Mouse (Mus musculus): ENCODE results near the gene Kank2. TPM values are rescaled to one million over a fixed set of nuclear protein-coding genes. Genes with fewer than 3 reads are reported as not detected.
"Not testable (repeated sequence)": the region's sequence is repeated elsewhere in the genome, so short reads cannot be mapped to it uniquely, and the experiment has no call there.

The Kank2 gene
- polyA plus RNA-seq, 1 experiment from 2014 or later: 2.6 TPM

DNA sequence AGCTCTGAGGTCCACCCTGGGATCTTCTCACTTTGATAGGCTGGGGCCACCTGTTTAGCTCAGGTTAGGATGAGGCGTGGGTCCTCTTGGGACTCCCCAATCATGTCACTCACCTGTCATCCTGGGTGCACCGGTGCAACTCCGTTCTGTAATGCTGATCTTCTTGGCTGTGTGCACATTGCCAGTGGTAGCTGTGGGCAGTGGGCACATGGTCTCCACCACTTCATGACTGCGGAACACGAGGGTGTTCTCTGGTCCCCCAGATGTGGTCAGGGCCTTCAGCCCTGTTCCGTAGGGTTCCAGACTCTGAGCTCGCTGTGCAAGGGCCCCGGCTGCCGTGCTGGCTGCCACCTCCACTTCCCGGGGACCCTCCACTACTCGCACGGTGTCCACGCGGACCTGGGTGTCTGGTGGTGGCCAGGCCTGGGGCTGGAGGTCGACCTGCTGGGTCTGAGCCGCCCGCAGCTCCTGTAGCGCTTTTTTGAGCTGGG, 4.2 kb downstream of the Kank2 start:
- Histone ChIP-seq H3K9me3 (replicated peaks) (no peaks in the 10 kb centered on the region), H3K4me2 (no peak overlapping the region), H3K27me3 (no peaks in the 10 kb centered on the region), H3K36me3 (ENCODE audit: poor library complexity, severe bottlenecking) (peaks cover 16% of the 10 kb centered on the region), H3K4me1 (peaks cover 30% of the 10 kb centered on the region), H3K27ac (no peak overlapping the region), H3K9ac (no peak overlapping the region), H3K4me3 (no peak overlapping the region)
- 93% methylated on average over 18 of the region's 18 CpGs for WGBS
- no peak for ATAC-seq

- Histone ChIP-seq H3K4me1 (peaks cover 27% of the 10 kb centered on the region), H3K36me3 (ENCODE audit: poor library complexity, severe bottlenecking) (peaks cover 16% of the 10 kb centered on the region)
- H3K4me3 ChIP-seq; H3K9me3 ChIP-seq (replicated peaks); H3K9ac ChIP-seq; H3K27ac ChIP-seq; H3K4me2 ChIP-seq; ATAC-seq; H3K27me3 ChIP-seq: not testable (repeated sequence)
- 97% methylated on average over 6 of the region's 6 CpGs for WGBS
Measured at GRCm38 (mm10) chr9:21793507-21793906, 5.0 kb downstream of the Kank2 start.

- Histone ChIP-seq H3K4me1 (peaks cover 21% of the 10 kb centered on the region), H3K9ac (no peak overlapping the region), H3K9me3 (replicated peaks) (no peaks in the 10 kb centered on the region), H3K4me2 (no peak overlapping the region), H3K27me3 (no peaks in the 10 kb centered on the region), H3K36me3 (ENCODE audit: poor library complexity, severe bottlenecking) (peaks cover 16% of the 10 kb centered on the region), H3K4me3 (no peak overlapping the region), H3K27ac (peak overlapping the region; percentile 57)
- ATAC-seq: peak; percentile 75
- WGBS: 65% methylated on average over 8 of the region's 8 CpGs
Measured at GRCm38 (mm10) chr9:21792644-21793043, 5.9 kb downstream of the Kank2 start.

DNA sequence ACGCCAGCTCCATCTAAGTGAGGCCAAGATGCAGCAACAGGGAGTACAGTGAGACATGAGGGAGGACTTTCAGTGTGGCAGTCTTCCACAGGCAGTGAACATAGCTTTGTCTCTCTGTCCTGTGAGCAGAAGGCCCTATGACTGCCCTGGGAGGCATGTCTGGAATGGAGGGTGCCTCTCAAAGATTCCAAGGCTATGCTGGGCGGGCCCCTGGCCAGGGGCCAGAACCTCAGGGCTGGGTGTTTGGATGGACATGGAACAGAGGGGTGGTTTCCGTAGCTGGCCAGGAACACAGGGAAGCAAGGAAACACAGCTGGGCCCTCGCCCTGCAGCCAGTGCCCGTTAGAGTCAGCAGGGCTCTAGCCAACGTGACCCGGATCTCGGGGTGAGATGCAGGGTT, 6.7 kb downstream of the Kank2 start:
- Histone ChIP-seq H3K36me3 (ENCODE audit: poor library complexity, severe bottlenecking) (peaks cover 16% of the 10 kb centered on the region), H3K9ac (no peak overlapping the region), H3K4me3 (no peak overlapping the region), H3K4me2 (no peak overlapping the region), H3K27ac (no peak overlapping the region; the same call in 1 of the 2 replicates), H3K27me3 (no peaks in the 10 kb centered on the region), H3K9me3 (replicated peaks) (no peaks in the 10 kb centered on the region), H3K4me1 (peaks cover 17% of the 10 kb centered on the region)
- no peak for ATAC-seq
- 91% methylated on average over 8 of the region's 8 CpGs for WGBS

- H3K27ac ChIP-seq: no peak overlapping the region
- no peak for ATAC-seq
- no peak overlapping the region for H3K4me3 ChIP-seq
- no peaks in the 10 kb centered on the region for H3K36me3 ChIP-seq (ENCODE audit: poor library complexity, severe bottlenecking)
- H3K4me1 ChIP-seq: peaks cover 15% of the 10 kb centered on the region
- no peak overlapping the region for H3K4me2 ChIP-seq
- no peaks in the 10 kb centered on the region for H3K9me3 ChIP-seq (replicated peaks)
- WGBS: 88% methylated on average over 9 of the region's 9 CpGs
- no peaks in the 10 kb centered on the region for H3K27me3 ChIP-seq
- H3K9ac ChIP-seq: no peak overlapping the region
Measured at GRCm38 (mm10) chr9:21788234-21788633, 10.3 kb downstream of the Kank2 start.

DNA sequence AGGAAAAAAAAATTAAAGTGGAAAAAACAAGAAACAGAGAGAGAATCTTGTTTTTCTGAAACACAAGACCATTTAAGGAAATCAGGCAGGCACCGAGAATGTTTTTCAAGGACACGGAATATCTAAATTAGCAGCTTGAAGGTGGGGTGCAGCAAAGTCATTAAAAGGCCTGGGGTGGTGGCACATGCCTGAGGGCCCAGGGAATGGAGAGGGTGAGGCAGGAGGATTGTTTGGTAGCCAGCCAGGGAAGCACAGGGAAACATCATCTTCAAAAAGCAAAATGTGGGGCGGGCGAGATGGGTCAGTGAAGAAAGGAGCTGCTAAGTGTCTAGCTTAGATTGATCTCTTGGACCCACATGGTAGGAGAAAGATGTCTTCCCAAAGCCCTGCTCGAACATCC, 10.9 kb downstream of the Kank2 start:
- no peaks in the 10 kb centered on the region for H3K9me3 ChIP-seq (replicated peaks)
- no peak overlapping the region for H3K4me3 ChIP-seq
- WGBS: 86% methylated on average over 5 of the region's 5 CpGs
- no peak overlapping the region for H3K27ac ChIP-seq
- H3K4me2 ChIP-seq: no peak overlapping the region
- no peak overlapping the region for H3K9ac ChIP-seq
- peaks cover 9% of the 10 kb centered on the region for H3K4me1 ChIP-seq
- ATAC-seq: no peak
- H3K36me3 ChIP-seq (ENCODE audit: poor library complexity, severe bottlenecking): no peaks in the 10 kb centered on the region
- no peaks in the 10 kb centered on the region for H3K27me3 ChIP-seq

DNA sequence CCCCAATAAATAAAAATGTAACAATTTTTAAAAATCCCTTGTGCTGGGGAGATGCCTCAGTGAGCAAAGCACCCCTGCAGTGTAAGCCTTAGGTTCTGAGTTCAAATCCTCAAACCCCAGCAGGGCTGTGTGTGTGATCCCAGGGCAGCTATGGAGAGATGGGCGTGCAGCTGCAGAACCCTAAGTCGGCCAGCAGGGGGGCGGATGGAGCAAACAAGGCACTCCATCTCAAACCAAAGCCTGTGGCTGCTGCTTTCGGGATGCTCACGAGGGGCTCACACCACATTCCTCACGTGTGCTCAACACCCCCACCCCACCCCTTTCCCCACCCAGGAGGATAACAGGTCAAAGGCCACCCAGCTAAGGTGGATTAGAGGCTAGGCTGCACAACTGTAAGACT, 11.6 kb downstream of the Kank2 start:
- H3K9ac ChIP-seq: no peak overlapping the region

DNA sequence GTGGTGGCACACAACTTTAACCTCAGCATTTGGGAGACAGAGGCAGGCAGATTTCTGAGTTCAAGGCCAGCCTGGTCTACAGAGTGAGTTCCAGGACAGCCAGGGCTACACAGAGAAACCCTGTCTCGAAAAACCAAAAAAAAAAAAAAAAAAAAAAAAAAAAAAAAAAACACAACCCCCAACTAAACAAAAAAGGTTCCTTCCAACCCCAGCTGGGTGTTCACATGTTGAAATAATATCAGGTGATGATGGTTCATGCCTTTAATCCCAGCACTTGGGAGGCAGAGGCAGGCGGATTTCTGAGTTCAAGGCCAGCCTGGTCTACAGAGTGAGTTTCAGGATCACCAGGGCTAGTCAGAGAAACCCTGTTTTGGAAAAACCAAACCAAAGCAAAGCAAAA, 12.2 kb downstream of the Kank2 start:
- not testable (repeated sequence) for H3K4me3 ChIP-seq; H3K9ac ChIP-seq; ATAC-seq; H3K36me3 ChIP-seq (ENCODE audit: poor library complexity, severe bottlenecking); H3K4me2 ChIP-seq; H3K27ac ChIP-seq; H3K27me3 ChIP-seq; H3K9me3 ChIP-seq (replicated peaks); H3K4me1 ChIP-seq
- 75% methylated on average over 2 of the region's 2 CpGs for WGBS

More for the DNA sequence above, 11.6 kb downstream of the Kank2 start:
- Histone ChIP-seq H3K4me3 (no peak overlapping the region), H3K27me3 (no peaks in the 10 kb centered on the region), H3K36me3 (ENCODE audit: poor library complexity, severe bottlenecking) (no peaks in the 10 kb centered on the region), H3K4me2 (no peak overlapping the region), H3K27ac (no peak overlapping the region), H3K4me1 (peaks cover 2% of the 10 kb centered on the region; the same call in 1 of the 2 replicates), H3K9me3 (replicated peaks) (no peaks in the 10 kb centered on the region)
- 2% methylated on average over 6 of the region's 6 CpGs for WGBS
- peak; percentile 75; the same call in 1 of the 2 replicates for ATAC-seq

GRCm38 (mm10) chr9:21784517-21785307, 13.8 kb downstream of the Kank2 start:
- Histone ChIP-seq H3K4me2 (no peak overlapping the region), H3K4me1 (no peaks in the 10 kb centered on the region), H3K9me3 (replicated peaks) (no peaks in the 10 kb centered on the region), H3K27ac (no peak overlapping the region), H3K9ac (no peak overlapping the region), H3K36me3 (ENCODE audit: poor library complexity, severe bottlenecking) (peaks cover 8% of the 10 kb centered on the region; the same call in 1 of the 2 replicates), H3K4me3 (no peak overlapping the region), H3K27me3 (no peaks in the 10 kb centered on the region)
- 87% methylated on average over 7 of the region's 7 CpGs for whole genome bisulfite sequencing
- no peak for ATAC-seq

DNA sequence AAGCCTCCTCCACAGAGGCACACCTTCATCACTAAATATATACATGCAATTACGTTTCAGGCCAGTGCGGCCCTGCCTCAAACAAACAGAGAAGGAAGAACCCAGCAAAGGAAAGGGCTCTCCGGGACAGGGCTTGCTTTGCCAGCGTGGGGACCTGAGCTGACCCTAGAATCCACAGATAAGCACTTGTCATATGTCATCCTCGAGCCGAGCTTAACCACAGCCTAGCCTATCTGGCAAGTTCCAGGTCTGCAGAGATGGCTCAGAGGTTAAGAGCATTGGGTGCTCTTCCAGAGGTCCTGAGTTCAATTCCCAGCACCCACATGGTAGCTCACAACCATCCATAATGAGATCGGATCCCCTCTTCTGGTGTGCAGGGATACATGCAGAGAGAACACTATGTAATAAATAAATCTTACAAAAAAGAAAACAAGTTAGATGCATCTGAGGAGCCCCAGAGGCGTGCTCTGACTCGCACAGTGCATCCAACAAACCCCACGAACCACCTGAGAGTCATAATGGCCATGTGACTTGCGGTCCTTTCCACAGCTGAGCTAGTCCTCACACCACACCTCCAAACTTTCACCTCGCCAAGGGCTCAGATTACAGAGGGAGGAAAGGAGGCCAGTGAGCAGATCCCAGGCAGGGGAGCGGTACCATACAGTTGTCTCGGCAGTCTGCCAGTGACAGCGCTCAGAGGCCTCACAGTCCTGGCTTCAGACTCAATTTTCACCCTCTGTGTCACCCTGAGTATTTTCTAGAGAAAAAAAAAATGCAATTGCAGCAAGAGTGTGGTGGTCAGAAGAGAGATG, 16.7 kb downstream of the Kank2 start:
- H3K4me2 ChIP-seq: no peak overlapping the region
- ATAC-seq: no peak
- no peak overlapping the region for H3K9ac ChIP-seq
- 86% methylated on average over 15 of the region's 15 CpGs for WGBS
- H3K27me3 ChIP-seq: no peaks in the 10 kb centered on the region
- peaks cover 27% of the 10 kb centered on the region for H3K36me3 ChIP-seq (ENCODE audit: poor library complexity, severe bottlenecking)
- no peak overlapping the region for H3K27ac ChIP-seq
- H3K4me3 ChIP-seq: no peak overlapping the region
- H3K9me3 ChIP-seq (replicated peaks): no peaks in the 10 kb centered on the region
- no peaks in the 10 kb centered on the region for H3K4me1 ChIP-seq

- H3K9ac ChIP-seq: no peak overlapping the region
- H3K27me3 ChIP-seq: no peaks in the 10 kb centered on the region
- WGBS: 88% methylated on average over 3 of the region's 3 CpGs
- no peak overlapping the region for H3K4me2 ChIP-seq
- peaks cover 36% of the 10 kb centered on the region for H3K36me3 ChIP-seq (ENCODE audit: poor library complexity, severe bottlenecking)
- no peak overlapping the region for H3K4me3 ChIP-seq
- no peak for ATAC-seq
- no peak overlapping the region for H3K27ac ChIP-seq
- no peaks in the 10 kb centered on the region for H3K4me1 ChIP-seq
- no peaks in the 10 kb centered on the region for H3K9me3 ChIP-seq (replicated peaks)
Measured at GRCm38 (mm10) chr9:21777726-21778125, 20.8 kb downstream of the Kank2 start.

GRCm38 (mm10) chr9:21774353-21774752, 24.2 kb downstream of the Kank2 start:
- Histone ChIP-seq H3K36me3 (ENCODE audit: poor library complexity, severe bottlenecking) (peaks cover 25% of the 10 kb centered on the region), H3K4me2 (no peak overlapping the region), H3K4me3 (no peak overlapping the region), H3K4me1 (no peaks in the 10 kb centered on the region), H3K9ac (no peak overlapping the region), H3K27me3 (no peaks in the 10 kb centered on the region), H3K27ac (no peak overlapping the region), H3K9me3 (replicated peaks) (no peaks in the 10 kb centered on the region)
- no peak for ATAC-seq
- 90% methylated on average over 16 of the region's 16 CpGs for WGBS

Measured in forebrain, embryonic 13.5 days (tissue).